Mouse (Mus musculus) bone marrow, adult 2 months (tissue): ENCODE measurements around the gene Fchsd2.

Experiments
- CTCF ChIP-seq: fragments of 200-500 bp; IDR thresholded peaks from 2 replicates; pipeline ENCODE4 v1.5.1; 2011; ENCODE audit warnings: low read length, control low read depth; ENCODE audit not compliant: control insufficient read depth, insufficient read depth
- POLR2A ChIP-seq: fragments of 200-500 bp; IDR thresholded peaks from 2 replicates; pipeline ENCODE4 v1.6.1; 2011; ENCODE audit warnings: low read depth, mild to moderate bottlenecking, control low read depth, low read length, borderline replicate concordance; ENCODE audit not compliant: control insufficient read depth

DNA sequence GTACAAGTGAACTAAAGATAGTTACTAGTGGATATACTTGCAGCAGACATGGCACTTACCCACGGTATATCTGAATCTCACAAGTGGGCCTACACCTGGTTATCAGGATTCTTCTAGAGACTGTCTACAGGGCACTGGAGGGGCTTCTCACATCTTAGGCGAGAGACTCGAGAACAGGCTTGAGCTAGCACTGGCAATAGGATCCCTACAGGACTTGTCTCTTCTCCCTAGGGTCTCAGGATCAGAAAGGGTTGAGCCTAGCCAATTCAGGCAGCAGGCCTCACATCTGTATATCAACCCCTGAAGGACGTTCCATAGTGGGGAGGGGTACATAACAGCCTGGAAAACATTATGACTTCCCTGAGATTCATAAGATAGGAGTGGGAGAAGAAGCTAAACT is 194.2 kb downstream of the Fchsd2 start:
- TF ChIP-seq CTCF, result no peak
- TF ChIP-seq POLR2A, result no peak
